Mouse (Mus musculus) MEL (cell line): ENCODE results near the gene Tmem45a. TPM values are rescaled to one million over a fixed set of nuclear protein-coding genes. Genes with fewer than 3 reads are reported as not detected.
"Not testable (repeated sequence)": the region's sequence is repeated elsewhere in the genome, so short reads cannot be mapped to it uniquely, and the experiment has no call there.

ENCODE experiments used
- DNase-seq: peaks from one replicate; pipeline ENCODE4 v3.0.0; 2011; ENCODE audit warnings: low read depth, low spot score
- H3K27ac ChIP-seq: 2 replicates; pipeline ENCODE4 v1.5.1; 2012; ENCODE audit warnings: low read depth, mild to moderate bottlenecking, control low read depth, low read length, moderate library complexity; ENCODE audit not compliant: control insufficient read depth
- H3K27me3 ChIP-seq, 2 experiments: fragments of 150-350 bp in 1 of 2; sonication (generic) in 1 of 2; 2 replicates each; pipeline ENCODE4 v1.6.1; 2012; ENCODE audit warnings: low read length in 2 of 2, mild to moderate bottlenecking in 2 of 2, improper control_type of control experiment in 1 of 2, moderate library complexity in 1 of 2; ENCODE audit not compliant: insufficient read depth in 2 of 2, control insufficient read depth in 1 of 2
- H3K36me3 ChIP-seq, 2 experiments: 2 replicates each; pipeline ENCODE4 v1.6.1; 2012 to 2014; ENCODE audit warnings: low read length in 2 of 2, improper control_type of control experiment in 1 of 2, inconsistent platforms in 1 of 2, mild to moderate bottlenecking in 1 of 2; ENCODE audit not compliant: insufficient read depth in 2 of 2, control insufficient read depth in 1 of 2
- H3K4me1 ChIP-seq, 2 experiments: fragments of 150-350 bp in 1 of 2; sonication (generic) in 1 of 2; 2 replicates each; pipeline ENCODE4 v1.6.1; 2012; ENCODE audit warnings: low read length in 2 of 2, improper control_type of control experiment in 1 of 2, mild to moderate bottlenecking in 1 of 2; ENCODE audit not compliant: insufficient read depth in 2 of 2, control insufficient read depth in 1 of 2
- H3K4me3 ChIP-seq, 2 experiments: fragments of 150-350 bp in 1 of 2; sonication (generic) in 1 of 2; 2 replicates each; pipeline ENCODE4 v1.5.1; 2012; ENCODE audit warnings: low read depth in 2 of 2, low read length in 2 of 2, mild to moderate bottlenecking in 2 of 2, moderate library complexity in 2 of 2, control low read depth in 1 of 2, improper control_type of control experiment in 1 of 2; ENCODE audit not compliant: control insufficient read depth in 1 of 2, insufficient read depth in 1 of 2
- H3K79me2 ChIP-seq: 2 replicates; pipeline ENCODE4 v1.6.1; 2012; ENCODE audit warnings: mild to moderate bottlenecking, low read length, moderate library complexity; ENCODE audit not compliant: control insufficient read depth, poor library complexity, insufficient read depth
- H3K9ac ChIP-seq: 2 replicates; pipeline ENCODE4 v1.6.1; 2012; ENCODE audit warnings: low read depth, mild to moderate bottlenecking, control low read depth, low read length, moderate library complexity; ENCODE audit not compliant: control insufficient read depth, poor library complexity, severe bottlenecking
- H3K9me3 ChIP-seq: fragments of 150-350 bp; sonication (generic); replicated peaks from 2 replicates; pipeline ENCODE4 v1.6.1; 2012; ENCODE audit warnings: mild to moderate bottlenecking, low read length, improper control_type of control experiment, moderate library complexity; ENCODE audit not compliant: insufficient read depth
- CTCF ChIP-seq, 3 experiments: IDR thresholded peaks in 2 of 3; conservative IDR thresholded peaks in 1 of 3; 2 replicates each; pipeline ENCODE4 v1.5.1; 2011 to 2012; ENCODE audit warnings: low read length in 3 of 3, low read depth in 2 of 3, mild to moderate bottlenecking in 2 of 3, improper control_type of control experiment in 1 of 3, inconsistent platforms in 1 of 3, mixed read lengths in 1 of 3, moderate library complexity in 1 of 3; ENCODE audit not compliant: control insufficient read depth in 1 of 3, insufficient read depth in 1 of 3, poor library complexity in 1 of 3, severe bottlenecking in 1 of 3
- HCFC1 ChIP-seq: IDR thresholded peaks from 2 replicates; pipeline ENCODE4 v1.6.1; 2012; ENCODE audit warnings: low read depth, mild to moderate bottlenecking, inconsistent platforms, low read length, improper control_type of control experiment, moderate library complexity
- JUND ChIP-seq: IDR thresholded peaks from 2 replicates; pipeline ENCODE4 v1.6.1; 2011; ENCODE audit warnings: low read depth, mild to moderate bottlenecking, improper control_type of control experiment, low read length
- MEF2A ChIP-seq: IDR thresholded peaks from 2 replicates; pipeline ENCODE4 v1.6.1; 2014; ENCODE audit warnings: low read depth, mild to moderate bottlenecking, inconsistent platforms, low read length, improper control_type of control experiment; ENCODE audit not compliant: poor library complexity, insufficient replicate concordance, severe bottlenecking; ENCODE audit errors: extremely low read depth
- MXI1 ChIP-seq: IDR thresholded peaks from 2 replicates; pipeline ENCODE4 v1.6.1; 2011; ENCODE audit warnings: mild to moderate bottlenecking, low read depth, low read length, improper control_type of control experiment
- MYC ChIP-seq: IDR thresholded peaks from 2 replicates; pipeline ENCODE4 v1.6.1; 2011; ENCODE audit warnings: low read depth, mild to moderate bottlenecking, low read length, improper control_type of control experiment, moderate library complexity
- NRF1 ChIP-seq: IDR thresholded peaks from 2 replicates; pipeline ENCODE4 v1.6.1; 2014; ENCODE audit warnings: low read depth, mild to moderate bottlenecking, inconsistent platforms, low read length, improper control_type of control experiment, moderate library complexity; ENCODE audit not compliant: poor library complexity, insufficient read depth, severe bottlenecking
- POLR2AphosphoS2 ChIP-seq: IDR thresholded peaks from 2 replicates; pipeline ENCODE4 v1.6.1; 2011; ENCODE audit warnings: low read length, improper control_type of control experiment
- POLR2AphosphoS5 ChIP-seq: IDR thresholded peaks from 2 replicates; pipeline ENCODE4 v1.6.1; 2012; ENCODE audit warnings: low read depth, borderline replicate concordance, mild to moderate bottlenecking, inconsistent platforms, low read length, moderate library complexity, mixed read lengths
- RCOR1 ChIP-seq: IDR thresholded peaks from 2 replicates; pipeline ENCODE4 v1.6.1; 2012; ENCODE audit warnings: low read depth, mild to moderate bottlenecking, inconsistent platforms, low read length, improper control_type of control experiment
- SIN3A ChIP-seq: IDR thresholded peaks from 2 replicates; pipeline ENCODE4 v1.6.1; 2012; ENCODE audit warnings: low read length, improper control_type of control experiment, inconsistent platforms
- TAL1 ChIP-seq: IDR thresholded peaks from 2 replicates; pipeline ENCODE4 v1.6.1; 2012; ENCODE audit warnings: mild to moderate bottlenecking, inconsistent platforms, low read length, moderate library complexity, mixed read lengths
- UBTF ChIP-seq: IDR thresholded peaks from 2 replicates; pipeline ENCODE4 v1.6.1; 2012; ENCODE audit warnings: low read depth, mild to moderate bottlenecking, inconsistent platforms, low read length, improper control_type of control experiment, moderate library complexity, borderline replicate concordance; ENCODE audit not compliant: insufficient read depth
- USF2 ChIP-seq, 2 experiments: IDR thresholded peaks; 2 replicates each; pipeline ENCODE4 v1.6.1; 2011 to 2012; ENCODE audit warnings: improper control_type of control experiment in 2 of 2, low read length in 2 of 2, borderline replicate concordance in 1 of 2, inconsistent platforms in 1 of 2, low read depth in 1 of 2, mild to moderate bottlenecking in 1 of 2; ENCODE audit not compliant: insufficient read depth in 1 of 2
- polyA plus RNA-seq, 2 experiments: library from polyadenylated mRNA; stranded (reverse) in 1 of 2; unstranded in 1 of 2; fragments of >175 nt in 1 of 2; fragments of >200 nt in 1 of 2; gene quantifications; 2 replicates each; pipeline versions ENCODE4 v1.2.1 to v1.2.4; 2012; ENCODE audit warnings: low replicate concordance in 2 of 2, low read depth in 1 of 2; ENCODE audit not compliant: insufficient read length in 2 of 2, insufficient read depth in 1 of 2, missing spikeins in 1 of 2
- total RNA-seq: library from RNA; depleted of rRNA; stranded (reverse); fragments of 300-350 nt; gene quantifications from 2 replicates; pipeline ENCODE4 v1.2.3, GENCODE M21; 2012

Tmem45a gene
- total and polyA plus RNA-seq, 3 experiments: not detected

GRCm38 (mm10) chr16:56920102-56920657, 34.2 kb upstream of the Tmem45a start (continued):
- no peak for TF ChIP-seq NRF1

DNA sequence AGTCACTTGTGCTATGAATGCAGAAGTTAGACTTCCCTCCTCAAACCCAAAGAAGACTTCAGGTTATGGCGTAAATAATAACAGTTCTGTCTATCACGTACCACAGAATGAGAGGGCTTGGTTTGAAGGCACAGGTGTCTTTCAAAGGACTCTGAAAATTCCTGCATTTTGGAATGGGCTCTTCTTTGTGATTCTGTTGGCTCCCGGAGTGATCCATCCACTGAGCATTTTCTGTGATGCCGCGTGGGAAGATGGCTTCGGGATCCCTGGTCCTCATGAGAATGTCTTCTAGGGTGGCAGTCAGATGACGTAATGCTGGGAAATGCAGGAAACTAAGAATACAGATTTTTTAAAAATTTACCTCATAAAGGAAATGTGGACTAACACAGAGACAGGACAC, 31.3 kb upstream of the Tmem45a start:
- Histone ChIP-seq H3K79me2 (no peaks in the 10 kb centered on the region), H3K4me3 (no peak overlapping the region), H3K27me3 (peaks cover 5 to 6% of the 10 kb centered on the region in 2 experiments; a peak in 3 of 4 replicates), H3K9me3 (no peaks in the 10 kb centered on the region), H3K4me1 (no peaks in the 10 kb centered on the region), H3K9ac (no peak overlapping the region)
- DNase-seq: no peak
- no peak for TF ChIP-seq TAL1
- TF ChIP-seq POLR2AphosphoS5: no peak
- TF ChIP-seq HCFC1: no peak
- TF ChIP-seq MYC: no peak
- TF ChIP-seq NRF1: no peak
- TF ChIP-seq USF2 (IDR thresholded peaks at IDR 0.05; ENCODE audit: borderline replicate concordance in 1 of 2, insufficient read depth in 1 of 2, low read depth in 1 of 2, low read length in 2 of 2): no peak
- TF ChIP-seq CTCF (IDR thresholded peaks at IDR 0.05 in 2 of 3, conservative IDR thresholded peaks at IDR 0.05 in 1 of 3; ENCODE audit: control insufficient read depth in 1 of 3, insufficient read depth in 1 of 3, low read depth in 2 of 3, low read length in 3 of 3, poor library complexity in 1 of 3, severe bottlenecking in 1 of 3): no peak
- no peak for TF ChIP-seq MXI1
- TF ChIP-seq POLR2AphosphoS2: no peak
- TF ChIP-seq RCOR1: no peak
- TF ChIP-seq, all 39 proteins: peak for 0
- H3K27ac ChIP-seq: no peak overlapping the region
- H3K36me3 ChIP-seq: no peaks in the 10 kb centered on the region

GRCm38 (mm10) chr16:56908986-56909385, 23.0 kb upstream of the Tmem45a start:
- DNase-seq: no peak
- no peaks in the 10 kb centered on the region for H3K36me3 ChIP-seq
- H3K27ac ChIP-seq: no peak overlapping the region
- no peaks in the 10 kb centered on the region; a peak in 1 of 4 replicates for H3K27me3 ChIP-seq
- no peak for TF ChIP-seq MXI1
- no peak for TF ChIP-seq SIN3A
- TF ChIP-seq JUND: no peak
- TF ChIP-seq UBTF: no peak
- TF ChIP-seq MEF2A: no peak
- no peak overlapping the region for H3K4me3 ChIP-seq
- H3K4me1 ChIP-seq: no peaks in the 10 kb centered on the region
- H3K9ac ChIP-seq: no peak overlapping the region
- no peaks in the 10 kb centered on the region for H3K9me3 ChIP-seq
- no peaks in the 10 kb centered on the region for H3K79me2 ChIP-seq

DNA sequence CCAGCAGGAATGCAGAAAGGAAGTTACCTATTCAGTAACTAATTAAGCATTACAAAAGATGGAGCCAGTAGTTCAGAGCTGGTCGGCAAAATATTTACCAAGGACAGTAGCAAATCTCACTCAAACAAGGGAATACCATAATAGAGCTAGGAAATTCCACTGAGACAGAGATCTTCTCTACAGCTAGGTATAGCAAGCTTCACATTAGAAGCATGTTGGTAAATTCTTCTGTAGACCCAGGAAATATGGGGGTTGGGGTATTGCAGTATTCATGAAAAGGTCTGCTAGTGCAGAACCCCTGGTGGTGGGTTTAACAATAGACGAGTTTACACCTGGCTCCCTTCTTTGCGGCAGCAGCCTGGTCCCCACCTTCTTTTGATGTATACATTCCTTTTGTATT, 16.2 kb upstream of the Tmem45a start:
- H3K36me3 ChIP-seq, H3K9ac ChIP-seq, DNase-seq, H3K27ac ChIP-seq, H3K4me1 ChIP-seq, H3K4me3 ChIP-seq, H3K9me3 ChIP-seq, H3K79me2 ChIP-seq: not testable (repeated sequence)
- H3K27me3 ChIP-seq: peaks cover 2 to 15% of the 10 kb centered on the region in 2 experiments
